In genomic region chr3:22077657-22078475, GRCm38 (mm10) we compare ENCODE assay signal across 7 mouse cellular contexts. TPM values are rescaled to one million over a fixed set of nuclear protein-coding genes. Genes with fewer than 3 reads are reported as not detected.
DNase-seq lines count a peak whose midpoint lies in the region; TF ChIP-seq lines count a peak whose summit lies in the region.

No protein-coding gene starts in this region.

- TF ChIP-seq POLR2A in testis, adult 2 months (IDR thresholded peaks at IDR 0.05; ENCODE audit: control insufficient read depth, low read depth, low read length) = no peak

- intact Hi-C loops in heart, postnatal 10 days (cut with DNase I) = loop anchor here (2.0 to 10.0 kb wide), 9 partner anchors 65 to 1421 kb away; no protein-coding TSS in a partner anchor

- 7% methylated on average over 9 of the region's 9 CpGs for whole genome bisulfite sequencing in embryonic facial prominence, embryonic 10.5 days

- peaks cover 35% of the 10 kb centered on the region for H3K4me1 ChIP-seq in embryonic facial prominence, embryonic 10.5 days
- H3K4me1 ChIP-seq in testis, adult 2 months (ENCODE audit: control insufficient read depth, insufficient read depth, low read length) = peaks cover 14% of the 10 kb centered on the region

- peaks cover 11% of the 10 kb centered on the region for H3K36me3 ChIP-seq in embryonic facial prominence, embryonic 10.5 days (replicated peaks)
- H3K36me3 ChIP-seq in testis, adult 2 months (ENCODE audit: control insufficient read depth, insufficient read depth, low read length) = peaks cover 2% of the 10 kb centered on the region; the same call in 1 of the 2 replicates

- DNase-seq in CD4-positive helper T cell, adult 2 months (ENCODE audit: low read depth, low spot score) = peak; percentile 19
- DNase-seq in NIH3T3 (ENCODE audit: low read depth) = peak; percentile 46
- peak; percentile 26 for DNase-seq in embryonic facial prominence, embryonic 10.5 days (ENCODE audit: low spot score)
- peak; percentile 66 for DNase-seq in heart, postnatal 10 days
- DNase-seq in layer of hippocampus, postnatal 10 days (ENCODE audit: low spot score in 2 of 2) = peak; percentile 52 to 67
- peak; percentile 47 for DNase-seq in lung, postnatal 36 days

- H3K27ac ChIP-seq in embryonic facial prominence, embryonic 10.5 days (replicated peaks) = peak overlapping the region; percentile 99
- H3K27ac ChIP-seq in testis, adult 2 months (ENCODE audit: control insufficient read depth, insufficient read depth, low read depth, low read length) = peak overlapping the region; percentile 84

- TF ChIP-seq CTCF in testis, adult 2 months (IDR thresholded peaks at IDR 0.05; ENCODE audit: control insufficient read depth, insufficient read depth, insufficient replicate concordance, low read depth, low read length) = no peak

- H3K27me3 ChIP-seq in embryonic facial prominence, embryonic 10.5 days (replicated peaks; ENCODE audit: low read depth, poor library complexity, severe bottlenecking) = no peaks in the 10 kb centered on the region
- no peaks in the 10 kb centered on the region for H3K27me3 ChIP-seq in testis, adult 2 months (ENCODE audit: control insufficient read depth, insufficient read depth, low read length)

- peak overlapping the region; percentile 89 for H3K4me3 ChIP-seq in embryonic facial prominence, embryonic 10.5 days
- peak overlapping the region; percentile 89 for H3K4me3 ChIP-seq in testis, adult 2 months (ENCODE audit: control insufficient read depth, low read depth, low read length)

- H3K9me3 ChIP-seq in embryonic facial prominence, embryonic 10.5 days = no peaks in the 10 kb centered on the region

RNA-seq across cellular contexts. Expression of gene Tbl1xr1, which starts 1.4 kb away (rescaled TPM):
- 23.0 and 25.7 TPM in 2 replicates for polyA plus RNA-seq in embryonic facial prominence, embryonic 10.5 days (2016; fragmentation: Nextera tagmentation; extraction: Ambion mirVana)
- total RNA-seq in heart, postnatal 10 days (2021) = 10 to 100 TPM; 69.2 to 71.8 TPM
- total RNA-seq in layer of hippocampus, postnatal 10 days (2021) = 100 to 1,000 TPM; 103 to 111 TPM
- 43.0 and 45.8 TPM in 2 replicates for polyA plus RNA-seq in testis, adult 2 months (2012; rRNA removed)

Comparison
In these comparisons a context has a peak if more than half of its experiments do, and no peak if none do; other contexts are left out.
1. Peak in every context shown above with its lines: DNase-seq, H3K4me3 ChIP-seq and H3K27ac ChIP-seq.